Mouse (Mus musculus) intestine, postnatal 0 days (tissue): ENCODE measurements around the gene Prickle3. TPM values are rescaled to one million over a fixed set of nuclear protein-coding genes. Genes with fewer than 3 reads are reported as not detected.
"Not testable (repeated sequence)": the region's sequence is repeated elsewhere in the genome, so short reads cannot be mapped to it uniquely, and the experiment has no call there.

ENCODE experiments used
- ATAC-seq: fragments of 200-750 bp; cut with Nextera tagmentation; 2 replicates; pipeline ENCODE4 v1.8.0; 2017; ENCODE audit warnings: mild to moderate bottlenecking, moderate TSS enrichment, moderate library complexity
- H3K27ac ChIP-seq: fragments of 300-500 bp; sonication (generic); 2 replicates; pipeline ENCODE4 v1.5.1; 2014; ENCODE audit warnings: mild to moderate bottlenecking, low read depth, low read length, moderate library complexity
- H3K27me3 ChIP-seq: fragments of 300-500 bp; sonication (generic); replicated peaks from 2 replicates; pipeline ENCODE4 v1.6.1; 2014; ENCODE audit warnings: low read length, mixed read lengths; ENCODE audit not compliant: control insufficient read depth, insufficient read depth
- H3K36me3 ChIP-seq: fragments of 300-500 bp; sonication (generic); 2 replicates; pipeline ENCODE4 v1.6.1; 2014; ENCODE audit warnings: mild to moderate bottlenecking, moderate library complexity; ENCODE audit not compliant: control insufficient read depth, insufficient read depth
- H3K4me1 ChIP-seq: fragments of 300-500 bp; sonication (generic); replicated peaks from 2 replicates; pipeline ENCODE4 v1.6.1; 2014; ENCODE audit warnings: antibody characterized with exemption, low read length, mixed read lengths; ENCODE audit not compliant: control insufficient read depth, insufficient read depth
- H3K4me2 ChIP-seq: fragments of 300-500 bp; sonication (generic); replicated peaks from 2 replicates; pipeline ENCODE4 v1.6.1; 2014; ENCODE audit warnings: low read depth, mild to moderate bottlenecking, moderate library complexity
- H3K4me3 ChIP-seq: fragments of 300-500 bp; sonication (generic); 2 replicates; pipeline ENCODE4 v1.5.1; 2014; ENCODE audit warnings: low read depth, low read length
- H3K9ac ChIP-seq: fragments of 300-500 bp; sonication (generic); 2 replicates; pipeline ENCODE4 v1.6.1; 2014; ENCODE audit warnings: mild to moderate bottlenecking, low read depth, low read length
- H3K9me3 ChIP-seq: fragments of 300-500 bp; sonication (generic); 2 replicates; pipeline ENCODE4 v1.6.1; 2016; ENCODE audit warnings: mixed run types; ENCODE audit not compliant: control insufficient read depth
- CTCF ChIP-seq: sonication (generic); IDR thresholded peaks from 2 replicates; pipeline ENCODE4 v1.5.1; 2016; ENCODE audit warnings: low read depth, mild to moderate bottlenecking, control low read depth, antibody characterized with exemption, moderate library complexity
- WGBS: fragments of 180-500 bp; shearing (Covaris S2); extraction: QIAGEN DNeasy Blood & Tissue Kit; methylation state at CpG from one replicate; pipeline ENCODE4 v1.1.7; 2014; 5-methylcytosine and 5-hydroxymethylcytosine counted together
- polyA plus RNA-seq: library from polyadenylated mRNA; unstranded; fragments of >200 nt; fragmentation: Nextera tagmentation; extraction: Ambion mirVana; gene quantifications from 2 replicates; pipeline ENCODE4 v1.2.1, GENCODE M21; 2015

Prickle3 gene
- polyA plus RNA-seq, 1 experiment from 2014 or later = 3.4 TPM

- 29% methylated on average over 4 of the region's 4 CpGs for WGBS
- Histone ChIP-seq H3K27ac (no peak overlapping the region), H3K4me2 (no peak overlapping the region), H3K4me3 (no peak overlapping the region), H3K27me3 (no peaks in the 10 kb centered on the region), H3K36me3 (no peaks in the 10 kb centered on the region), H3K9ac (no peak overlapping the region), H3K4me1 (no peaks in the 10 kb centered on the region), H3K9me3 (no peaks in the 10 kb centered on the region)
- ATAC-seq = no peak
- peak; percentile 70 for TF ChIP-seq CTCF
Observed at GRCm38 (mm10) chrX:7692862-7693261, 35.8 kb downstream of the Prickle3 start.

GRCm38 (mm10) chrX:7696520-7696919, 39.5 kb downstream of the Prickle3 start:
- Histone ChIP-seq H3K9me3 (no peaks in the 10 kb centered on the region), H3K4me2 (peak overlapping the region; percentile 44), H3K4me3 (peak overlapping the region; percentile 54; the same call in 1 of the 2 replicates), H3K27me3 (no peaks in the 10 kb centered on the region), H3K36me3 (0 out of 2 replicates have a peak, but pooled peaks cover 2% of the 10 kb centered on the region), H3K27ac (no peak overlapping the region), H3K9ac (no peak overlapping the region), H3K4me1 (no peaks in the 10 kb centered on the region)
- WGBS = 45% methylated on average over 6 of the region's 6 CpGs
- peak; percentile 35 for ATAC-seq
- no peak for TF ChIP-seq CTCF

- Histone ChIP-seq H3K9me3 (no peaks in the 10 kb centered on the region), H3K36me3 (peaks cover 6% of the 10 kb centered on the region; the same call in 1 of the 2 replicates), H3K4me1 (no peaks in the 10 kb centered on the region), H3K27ac (peak within 1 kb of the TSS; percentile 28; the same call in 1 of the 2 replicates), H3K4me3 (peak within 1 kb of the TSS; percentile 54), H3K4me2 (peak within 1 kb of the TSS; percentile 60), H3K9ac (peak within 1 kb of the TSS; percentile 50; the same call in 1 of the 2 replicates), H3K27me3 (no peaks in the 10 kb centered on the region)
- peak; percentile 92 for ATAC-seq
- no peak for TF ChIP-seq CTCF
- 17% methylated on average over 33 of the region's 33 CpGs for WGBS
Observed at GRCm38 (mm10) chrX:7696954-7697381, 39.9 kb downstream of the Prickle3 start, which contains the start of gene Gpkow. Gpkow (plus strand) TSS chrX:7697131.

- H3K4me1 ChIP-seq, H3K36me3 ChIP-seq, H3K27me3 ChIP-seq, ATAC-seq, H3K27ac ChIP-seq, H3K9ac ChIP-seq, H3K9me3 ChIP-seq: not testable (repeated sequence)
- peak overlapping the region; percentile 54 for H3K4me2 ChIP-seq
- 24% methylated on average over 5 of the region's 12 CpGs for WGBS
- peak overlapping the region; percentile 31; the same call in 1 of the 2 replicates for H3K4me3 ChIP-seq
Observed at GRCm38 (mm10) chrX:7713764-7714134, 56.7 kb downstream of the Prickle3 start.

- WGBS = 19% methylated on average over 39 of the region's 60 CpGs
- Histone ChIP-seq H3K4me3 (peak within 1 kb of the TSS; percentile 31; the same call in 1 of the 2 replicates), H3K4me2 (peak within 1 kb of the TSS; percentile 54)
- H3K9me3 ChIP-seq, H3K36me3 ChIP-seq, H3K27me3 ChIP-seq, H3K4me1 ChIP-seq, H3K27ac ChIP-seq, H3K9ac ChIP-seq: not testable (repeated sequence)
- peak; percentile 98 for ATAC-seq
Observed at GRCm38 (mm10) chrX:7714135-7714899, 57.3 kb downstream of the Prickle3 start, which contains the start of gene Wdr45. Wdr45 (plus strand) TSS chrX:7714333.

GRCm38 (mm10) chrX:7716058-7716457, 59.0 kb downstream of the Prickle3 start:
- ATAC-seq, H3K4me3 ChIP-seq, H3K36me3 ChIP-seq, H3K4me2 ChIP-seq, H3K9me3 ChIP-seq, H3K27me3 ChIP-seq, H3K4me1 ChIP-seq, H3K9ac ChIP-seq, H3K27ac ChIP-seq: not testable (repeated sequence)
- 36% methylated on average over 1 of the region's 1 CpGs for WGBS
- TF ChIP-seq CTCF = peak; percentile 24; the same call in 1 of the 2 replicates

Other genes starting within 250 kb of the Prickle3 start
- 0.05 TPM in 1 of 2 replicates, not detected in the other for gene Foxp3, start 83.6 kb upstream of the Prickle3 start, polyA plus RNA-seq
- 0.56 and 0.83 TPM in 2 replicates for gene Ppp1r3f, start 83.0 kb upstream of the Prickle3 start, polyA plus RNA-seq
- 21.9 and 24.8 TPM in 2 replicates for gene Ccdc22, start 51.7 kb upstream of the Prickle3 start, polyA plus RNA-seq
- not detected in 2 replicates for gene Cacna1f, start 50.2 kb upstream of the Prickle3 start, polyA plus RNA-seq
- 5.4 and 5.7 TPM in 2 replicates for gene Syp, start 18.8 kb upstream of the Prickle3 start, polyA plus RNA-seq
- gene Plp2, start 14.1 kb downstream of the Prickle3 start, polyA plus RNA-seq = 113 and 124 TPM in 2 replicates
- 1.4 and 1.6 TPM in 2 replicates for gene Magix, start 24.0 kb downstream of the Prickle3 start, polyA plus RNA-seq
- 13.8 and 14.6 TPM in 2 replicates for gene Gpkow, start 39.9 kb downstream of the Prickle3 start, polyA plus RNA-seq
- 19.3 and 19.5 TPM in 2 replicates for gene Wdr45, start 57.1 kb downstream of the Prickle3 start, polyA plus RNA-seq
- not detected in 2 replicates for gene Gm45208, start 65.0 kb downstream of the Prickle3 start, polyA plus RNA-seq
- 18.2 and 24.0 TPM in 2 replicates for gene Praf2, start 71.2 kb downstream of the Prickle3 start, polyA plus RNA-seq
- gene Ccdc120, start 93.6 kb downstream of the Prickle3 start, polyA plus RNA-seq = 20.7 and 22.2 TPM in 2 replicates
- gene Tfe3, start 105.3 kb downstream of the Prickle3 start, polyA plus RNA-seq = 15.3 and 16.2 TPM in 2 replicates
- gene Gripap1, start 132.5 kb downstream of the Prickle3 start, polyA plus RNA-seq = 17.6 and 22.2 TPM in 2 replicates
- gene Kcnd1, start 165.0 kb downstream of the Prickle3 start, polyA plus RNA-seq = 0.60 and 0.68 TPM in 2 replicates
- 21.0 and 22.8 TPM in 2 replicates for gene Otud5, start 184.1 kb downstream of the Prickle3 start, polyA plus RNA-seq
- gene Pim2, start 221.0 kb downstream of the Prickle3 start, polyA plus RNA-seq = 9.2 and 10.2 TPM in 2 replicates
- 24.3 and 27.0 TPM in 2 replicates for gene Slc35a2, start 226.8 kb downstream of the Prickle3 start, polyA plus RNA-seq
- gene Pqbp1, start 242.0 kb downstream of the Prickle3 start, polyA plus RNA-seq = 63.1 and 64.3 TPM in 2 replicates
- 106 and 109 TPM in 2 replicates for gene Timm17b, start 242.1 kb downstream of the Prickle3 start, polyA plus RNA-seq